Mouse (Mus musculus) kidney, postnatal 14 days (tissue): ENCODE measurements around the gene Wdsub1.

Source experiments
- DNase-seq: peaks from one replicate; pipeline ENCODE4 v3.0.0; 2022; ENCODE audit warnings: mixed read lengths

Gene Wdsub1

GRCm38 (mm10) chr2:59841189-59841939, 41.0 kb downstream of the Wdsub1 start:
- DNase-seq: peak; percentile 71

GRCm38 (mm10) chr2:59840191-59840590, 42.2 kb downstream of the Wdsub1 start:
- no peak for DNase-seq

DNA sequence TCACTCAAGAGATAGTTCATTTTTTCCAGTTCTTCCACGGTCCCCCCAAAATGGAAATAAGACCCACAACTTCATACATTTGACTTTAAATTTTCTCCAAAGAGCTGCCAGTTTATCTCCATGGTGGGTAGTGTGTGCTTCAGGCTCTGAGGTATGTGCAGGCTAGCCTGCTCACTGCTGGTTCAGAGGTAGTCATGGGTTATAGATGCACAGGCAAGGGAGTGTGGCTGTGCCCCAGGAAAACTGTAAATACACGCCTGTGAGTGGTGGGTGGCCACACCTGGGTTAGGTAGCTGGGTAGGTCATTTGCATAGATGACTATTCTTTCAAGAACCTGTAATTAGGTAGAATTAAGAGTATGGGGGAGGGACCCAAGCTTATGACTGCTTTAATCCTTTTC, 42.6 kb downstream of the Wdsub1 start:
- no peak for DNase-seq

DNA sequence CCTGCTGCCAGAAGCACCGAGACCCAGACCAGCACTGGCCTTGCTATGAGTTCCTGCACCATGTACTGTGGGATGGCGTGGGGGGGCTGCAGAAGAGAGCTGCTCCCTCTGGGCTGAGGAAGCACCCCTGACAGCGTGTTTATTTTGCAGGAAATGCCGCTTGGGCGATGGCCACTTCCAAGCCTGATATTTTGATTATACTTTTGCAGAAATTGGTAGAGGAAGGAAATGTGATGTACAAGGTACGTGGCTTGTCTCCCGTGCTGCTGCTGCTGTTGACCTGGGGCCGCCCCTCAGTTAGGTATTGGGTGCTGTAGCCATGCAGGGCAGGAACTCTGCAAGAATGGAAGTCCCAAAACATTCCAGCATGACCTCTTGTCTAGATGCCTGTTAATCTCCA, 43.6 kb downstream of the Wdsub1 start:
- DNase-seq: peak; percentile 78

DNA sequence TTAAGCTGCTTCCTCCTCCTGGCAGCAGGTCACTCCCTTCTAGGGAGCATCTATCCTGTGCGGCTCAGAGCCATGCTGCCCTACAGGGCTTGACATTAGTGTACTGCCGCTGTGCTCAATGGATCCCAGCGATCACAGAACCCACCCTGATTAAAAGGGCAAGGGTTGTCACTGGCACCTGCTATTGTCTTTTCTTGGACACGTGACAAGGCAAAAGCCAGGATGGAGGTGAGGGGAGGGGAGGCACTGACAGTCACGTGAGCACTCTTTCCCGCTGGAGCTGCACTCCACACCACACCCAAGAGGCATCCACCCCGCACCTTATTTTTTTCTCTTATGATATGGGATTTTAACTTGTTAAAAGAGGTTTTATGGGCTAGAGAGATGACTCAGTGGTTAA, 50.6 kb downstream of the Wdsub1 start:
- no peak for DNase-seq

GRCm38 (mm10) chr2:59830940-59831339, 51.5 kb downstream of the Wdsub1 start:
- DNase-seq: no peak

GRCm38 (mm10) chr2:59830151-59830550, 52.2 kb downstream of the Wdsub1 start:
- peak; percentile 41 for DNase-seq

GRCm38 (mm10) chr2:59829718-59830117, 52.7 kb downstream of the Wdsub1 start:
- DNase-seq: no peak

GRCm38 (mm10) chr2:59828777-59829508, 53.4 kb downstream of the Wdsub1 start:
- DNase-seq: peak; percentile 82

DNA sequence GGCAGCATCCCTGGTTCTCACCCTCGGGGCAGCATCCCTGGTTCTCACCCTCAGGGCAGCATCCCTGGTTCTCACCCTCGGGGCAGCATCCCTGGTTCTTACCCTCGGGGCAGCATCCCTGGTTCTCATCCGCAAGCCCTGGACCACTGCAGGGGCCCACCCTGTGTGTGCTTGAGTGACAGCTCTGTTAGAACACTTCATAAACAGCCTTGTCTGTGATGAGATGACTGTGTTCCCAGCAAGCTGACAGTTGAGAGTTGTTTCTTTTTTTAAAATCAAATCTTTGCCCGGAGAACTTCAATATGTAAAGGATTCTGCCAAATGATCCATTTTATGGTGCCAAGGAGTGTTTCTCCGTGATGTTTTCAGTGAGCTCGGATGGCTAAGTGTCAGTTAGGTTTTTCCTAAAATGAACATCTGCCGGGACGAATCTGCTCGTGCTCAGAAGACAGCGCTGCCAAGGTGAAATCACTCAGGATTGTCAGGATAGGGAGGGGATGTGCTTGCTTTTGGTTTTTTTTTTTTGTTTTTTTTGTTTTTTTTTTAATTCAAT, 54.2 kb downstream of the Wdsub1 start:
- no peak for DNase-seq

DNA sequence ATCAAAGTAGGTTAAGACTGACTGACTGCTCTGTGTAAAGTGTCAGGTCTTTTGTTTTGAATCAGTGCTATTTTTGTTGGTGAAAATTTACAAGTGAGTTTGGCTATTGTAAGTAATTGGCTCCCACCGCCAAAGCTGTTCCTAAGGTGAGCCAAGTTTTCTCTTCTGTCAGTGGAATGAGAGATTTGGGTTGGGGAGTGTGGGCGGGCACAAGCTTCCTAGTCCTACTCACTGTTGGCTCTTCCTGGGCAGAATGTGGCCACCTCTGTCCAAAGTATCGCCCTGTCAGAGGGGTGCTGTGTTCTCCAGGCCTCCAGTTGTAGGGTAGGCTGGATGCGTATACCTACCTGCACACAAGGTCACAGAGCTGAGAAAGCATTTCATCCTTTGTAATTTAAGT, 57.0 kb downstream of the Wdsub1 start:
- DNase-seq: no peak

DNA sequence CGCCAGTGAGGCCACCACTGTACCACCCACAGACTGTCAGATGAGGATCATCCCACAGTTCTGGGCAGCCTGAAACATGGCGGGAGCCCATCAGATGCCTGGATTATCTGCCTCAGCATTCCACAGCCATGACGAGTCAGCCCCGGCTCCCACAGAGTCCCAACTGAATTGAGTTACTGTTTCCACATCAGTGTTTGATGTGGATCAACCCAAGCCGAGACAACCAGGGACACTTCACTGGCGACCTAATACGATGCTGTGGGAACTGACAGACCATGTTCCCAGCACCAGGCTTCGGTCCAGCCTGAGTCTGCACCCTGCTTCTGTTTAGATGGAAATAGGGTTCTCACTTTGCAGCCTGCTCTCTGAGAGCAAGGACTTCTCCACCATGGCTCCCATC, 58.1 kb downstream of the Wdsub1 start:
- no peak for DNase-seq

- no peak for DNase-seq
Observed at GRCm38 (mm10) chr2:59821044-59821443, 61.3 kb downstream of the Wdsub1 start.

- DNase-seq: no peak
Observed at GRCm38 (mm10) chr2:59820088-59820487, 62.3 kb downstream of the Wdsub1 start.

DNA sequence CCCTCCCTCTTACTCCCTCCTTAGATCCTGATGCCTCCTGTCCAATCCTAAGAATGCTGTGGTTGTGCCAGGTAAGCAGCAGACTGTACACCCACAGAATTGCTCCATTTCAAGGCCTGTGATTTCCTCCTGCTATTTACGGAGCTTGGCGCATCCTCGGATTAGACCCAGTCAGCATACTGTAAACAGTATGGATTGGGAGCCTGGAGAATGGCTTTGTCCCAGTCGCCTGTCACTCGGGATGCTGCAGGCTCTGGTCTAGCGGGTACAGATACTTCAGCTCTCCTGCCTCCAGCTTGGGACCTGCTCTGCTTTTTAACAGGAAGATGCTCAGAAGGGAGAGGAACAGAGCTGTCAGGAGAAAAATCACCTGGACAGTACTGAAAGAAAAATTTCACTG, 63.0 kb downstream of the Wdsub1 start:
- DNase-seq: no peak

DNA sequence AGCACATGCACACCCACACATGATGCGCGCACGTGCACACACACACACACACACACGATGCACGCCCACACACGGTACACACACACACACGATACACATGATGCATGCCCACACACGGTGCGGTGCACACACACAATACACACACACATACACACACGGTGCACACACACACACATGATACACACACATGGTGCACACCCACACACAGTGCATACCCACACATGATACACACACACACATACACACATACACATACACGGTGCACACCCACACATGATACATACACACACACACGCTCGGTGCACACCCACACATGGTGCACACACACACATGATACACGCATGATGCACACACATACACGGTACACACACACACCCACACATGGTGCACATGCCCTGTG, 63.7 kb downstream of the Wdsub1 start:
- DNase-seq: no peak

- DNase-seq: no peak
Observed at GRCm38 (mm10) chr2:59814997-59815396, 67.4 kb downstream of the Wdsub1 start.

DNA sequence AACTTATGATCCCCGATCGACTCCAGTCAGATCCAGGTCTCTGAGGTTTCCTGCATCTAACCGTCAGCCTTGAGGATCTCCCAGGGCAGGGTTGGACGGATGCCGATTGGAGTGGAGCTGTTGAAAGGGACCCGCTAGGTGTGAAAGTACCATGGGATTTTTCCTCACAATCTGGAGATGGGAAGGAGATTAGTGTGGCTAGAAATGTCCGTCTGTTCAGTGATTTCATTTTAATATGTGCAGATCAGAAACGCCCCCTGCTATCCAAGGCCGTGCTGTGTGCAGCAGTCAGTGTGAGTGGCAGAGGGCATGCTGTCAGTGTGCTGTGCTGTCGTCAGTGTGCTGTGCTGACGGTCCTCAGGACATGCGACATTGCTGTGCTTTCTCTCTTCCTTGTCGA, 68.9 kb downstream of the Wdsub1 start:
- no peak for DNase-seq

- no peak for DNase-seq
Observed at GRCm38 (mm10) chr2:59812641-59813040, 69.8 kb downstream of the Wdsub1 start.

DNA sequence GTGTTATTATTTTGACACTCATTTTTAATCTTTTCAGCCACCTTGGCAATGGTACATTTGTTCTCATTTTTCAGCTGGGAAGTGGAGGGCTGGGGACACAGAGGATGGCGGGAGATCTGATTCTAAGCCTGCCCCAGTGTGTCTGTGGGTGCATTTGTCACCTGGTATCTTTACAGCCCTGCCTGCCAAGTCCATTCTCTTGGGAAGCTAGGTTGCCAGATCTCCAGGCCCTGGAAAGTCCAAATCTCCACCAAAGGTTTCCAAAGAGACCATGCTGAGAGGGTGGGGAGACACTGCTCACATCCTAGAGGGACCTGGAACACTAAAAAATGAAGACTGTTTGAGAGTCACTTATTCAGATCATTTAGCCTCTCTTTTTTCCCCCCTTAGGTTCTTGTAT, 71.1 kb downstream of the Wdsub1 start:
- DNase-seq: no peak

DNA sequence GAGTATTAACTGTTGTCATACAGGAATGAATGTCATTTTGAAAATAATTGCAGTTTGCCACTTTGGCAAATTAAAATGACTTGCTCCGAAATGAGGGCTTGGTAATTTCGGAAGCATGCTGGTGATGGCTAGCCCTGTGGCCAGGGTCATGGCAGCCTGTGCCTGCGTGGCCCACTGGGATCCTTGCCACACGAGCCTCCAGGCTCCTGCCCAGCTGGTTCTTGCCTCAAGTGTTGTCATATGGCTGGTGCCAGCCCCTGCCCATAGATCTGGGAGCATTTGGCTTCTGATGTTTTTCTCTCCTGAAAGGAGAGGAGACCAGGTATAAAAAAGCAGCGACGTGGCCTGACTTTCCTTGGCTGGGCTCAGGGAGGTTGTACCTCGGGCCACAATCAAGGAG, 72.4 kb downstream of the Wdsub1 start:
- no peak for DNase-seq

- no peak for DNase-seq
Observed at GRCm38 (mm10) chr2:59808608-59809007, 73.8 kb downstream of the Wdsub1 start.

- no peak for DNase-seq
Observed at GRCm38 (mm10) chr2:59806038-59806437, 76.4 kb downstream of the Wdsub1 start.

GRCm38 (mm10) chr2:59805595-59805994, 76.8 kb downstream of the Wdsub1 start:
- DNase-seq: no peak
